Mouse (Mus musculus) cerebellum, adult 2 months (tissue): ENCODE results near the gene Gm28051. TPM values are rescaled to one million over a fixed set of nuclear protein-coding genes. Genes with fewer than 3 reads are reported as not detected.

ENCODE experiments used
- DNase-seq, 2 experiments: peaks; one replicate each; pipeline ENCODE4 v3.0.0; 2021
- H3K27ac ChIP-seq: fragments of 200-500 bp; 2 replicates; pipeline ENCODE4 v1.5.1; 2012; ENCODE audit warnings: low read length, control low read depth, inconsistent platforms; ENCODE audit not compliant: insufficient read depth
- H3K27me3 ChIP-seq: fragments of 200-500 bp; 2 replicates; pipeline ENCODE4 v1.6.1; 2012; ENCODE audit warnings: inconsistent platforms, mild to moderate bottlenecking, low read length, moderate library complexity; ENCODE audit not compliant: control insufficient read depth, insufficient read depth
- H3K4me1 ChIP-seq: fragments of 200-500 bp; 2 replicates; pipeline ENCODE4 v1.6.1; 2011; ENCODE audit warnings: low read length; ENCODE audit not compliant: control insufficient read depth, insufficient read depth
- H3K4me3 ChIP-seq: fragments of 200-500 bp; replicated peaks from 2 replicates; pipeline ENCODE3; 2011; ENCODE audit warnings: mild to moderate bottlenecking, low read depth, low read length, control low read depth; ENCODE audit not compliant: insufficient read depth
- CTCF ChIP-seq: fragments of 200-500 bp; IDR thresholded peaks from 2 replicates; pipeline ENCODE4 v1.5.1; 2011; ENCODE audit warnings: low read depth, mild to moderate bottlenecking, control low read depth, low read length, moderate library complexity, borderline replicate concordance; ENCODE audit not compliant: insufficient read depth
- POLR2A ChIP-seq: fragments of 200-500 bp; IDR thresholded peaks from 2 replicates; pipeline ENCODE4 v1.6.1; 2011; ENCODE audit warnings: low read length, control low read depth, borderline replicate concordance; ENCODE audit not compliant: insufficient read depth
- WGBS: fragments of 180-500 bp; shearing (Covaris S2); methylation state at CpG from one replicate; pipeline ENCODE4 v1.1.7; 2018; 5-methylcytosine and 5-hydroxymethylcytosine counted together
- polyA plus RNA-seq: library from polyadenylated mRNA; depleted of rRNA; stranded (reverse); fragments of >200 nt; gene quantifications from 2 replicates; pipeline ENCODE4 v1.2.3, GENCODE M21; 2012; rRNA removed

Gene Gm28051
- polyA plus RNA-seq, 1 experiment, result not detected

DNA sequence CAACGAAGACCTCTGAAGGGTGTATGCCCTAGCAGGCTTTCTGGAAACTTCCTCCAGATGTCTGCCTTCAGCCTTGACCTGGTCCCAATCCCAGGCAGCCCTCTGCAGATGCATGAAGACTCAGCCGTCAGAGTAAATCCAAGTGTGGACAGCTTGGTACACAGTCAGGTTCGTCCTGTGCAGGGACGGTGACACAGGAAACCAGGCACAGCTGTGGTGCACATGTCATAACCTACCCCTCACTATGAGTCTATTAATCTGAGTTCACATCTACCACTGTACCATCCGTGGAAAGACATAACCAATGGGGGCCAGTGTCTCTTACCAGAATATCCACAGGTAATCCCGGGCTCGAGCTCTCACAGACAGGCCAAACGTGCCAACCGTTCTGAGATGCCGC lies 83.0 kb downstream of the Gm28051 start:
- no peak for TF ChIP-seq CTCF
- Histone ChIP-seq H3K4me3 (no peak overlapping the region), H3K4me1 (peaks cover 57% of the 10 kb centered on the region), H3K27ac (no peak overlapping the region), H3K27me3 (no peaks in the 10 kb centered on the region)
- DNase-seq, result no peak
- WGBS, result 83% methylated on average over 10 of the region's 10 CpGs

DNA sequence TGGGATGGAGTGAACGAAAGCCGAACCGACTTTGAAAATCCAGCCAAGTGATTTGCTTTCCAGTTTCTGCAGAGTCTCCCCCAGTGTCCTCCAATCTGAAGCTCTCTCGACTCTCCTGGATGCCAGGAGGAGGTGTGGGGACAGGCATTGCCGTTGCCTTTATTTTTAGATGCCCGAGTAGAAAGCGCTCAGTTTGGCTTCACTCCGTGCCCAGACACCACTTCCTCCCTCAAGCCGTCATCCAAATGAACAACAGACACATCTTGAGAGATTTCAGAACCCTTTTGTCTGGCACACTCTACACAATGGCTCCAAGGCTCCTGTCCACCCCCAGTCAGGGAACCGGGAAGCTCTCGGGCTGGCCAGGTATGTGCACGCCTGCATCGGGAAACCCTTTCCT lies 83.4 kb downstream of the Gm28051 start:
- TF ChIP-seq POLR2A, result no peak
- TF ChIP-seq CTCF, result no peak
- 30% methylated on average over 13 of the region's 13 CpGs for WGBS
- Histone ChIP-seq H3K27me3 (no peaks in the 10 kb centered on the region), H3K27ac (no peak overlapping the region), H3K4me1 (peaks cover 54% of the 10 kb centered on the region), H3K4me3 (no peak overlapping the region)
- no peak for DNase-seq

DNA sequence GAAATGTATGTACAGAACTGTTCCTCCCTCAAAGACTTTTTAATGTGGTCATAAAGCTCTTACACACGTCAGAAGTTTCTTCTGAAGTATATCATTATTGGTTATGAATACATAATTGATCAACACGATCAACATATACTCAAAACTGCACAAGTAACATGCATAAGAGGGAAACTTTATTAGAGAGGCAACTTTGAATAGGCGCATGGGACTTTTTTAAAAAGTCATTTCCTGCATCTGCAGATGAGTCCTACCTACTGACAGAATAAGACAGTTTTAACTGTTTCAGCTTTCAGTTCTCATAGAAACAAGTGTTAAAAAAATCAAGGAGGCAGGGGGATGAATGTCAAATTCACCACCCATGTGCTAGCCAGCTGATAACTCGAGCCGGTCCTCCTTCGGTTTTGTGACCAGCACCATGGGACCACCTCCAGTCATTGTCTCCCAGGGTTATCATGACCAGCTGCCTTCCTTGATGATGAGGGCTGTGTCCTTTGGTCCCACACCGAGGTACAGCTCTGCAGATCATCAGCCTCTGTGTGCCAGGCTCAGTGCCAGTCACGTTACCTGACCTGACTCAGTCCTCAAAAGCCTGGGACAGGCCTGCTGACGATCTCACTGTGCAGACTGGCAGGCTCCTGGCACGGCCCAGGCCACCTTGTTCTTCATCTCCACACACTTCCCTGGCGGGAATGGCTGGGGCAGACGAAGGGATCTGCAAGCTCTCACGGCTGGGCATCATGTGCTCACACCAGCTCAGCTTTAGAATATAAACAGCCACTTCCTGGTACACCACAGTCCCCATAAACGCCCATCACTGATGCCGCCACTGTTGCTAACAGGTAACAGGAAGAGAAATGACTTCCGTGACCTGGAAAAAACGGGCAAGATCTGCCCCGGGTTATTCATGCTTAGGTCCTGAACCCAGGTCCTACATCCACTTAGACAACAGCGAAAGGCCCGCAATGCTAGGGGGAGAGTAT lies 84.4 kb downstream of the Gm28051 start:
- peak; percentile 67 to 82 for DNase-seq
- Histone ChIP-seq H3K4me1 (peaks cover 47% of the 10 kb centered on the region), H3K27me3 (no peaks in the 10 kb centered on the region), H3K4me3 (no peak overlapping the region), H3K27ac (no peak overlapping the region)
- 56% methylated on average over 20 of the region's 20 CpGs for WGBS
- TF ChIP-seq POLR2A (no peak), CTCF (no peak)

DNA sequence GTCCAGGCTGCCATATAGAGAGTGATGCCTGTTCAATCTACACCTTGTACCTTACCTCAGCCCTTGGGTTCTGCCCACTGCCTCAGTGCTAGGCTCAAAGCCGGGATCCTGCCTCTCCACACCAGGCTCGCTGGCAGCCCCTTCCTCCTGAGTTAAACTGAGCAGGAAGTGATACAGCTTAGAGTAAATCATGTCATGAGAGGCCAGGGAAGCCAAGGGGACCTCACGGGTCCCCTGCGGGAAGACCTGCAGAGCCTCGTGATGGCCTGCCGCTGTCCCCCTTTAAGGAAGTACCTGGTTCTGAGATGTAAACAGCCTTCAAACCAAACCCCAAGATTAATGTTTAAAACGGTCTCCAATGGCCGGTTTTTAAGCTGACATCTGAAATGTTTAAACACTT lies 85.4 kb downstream of the Gm28051 start:
- WGBS, result 90% methylated on average over 8 of the region's 8 CpGs
- Histone ChIP-seq H3K4me3 (no peak overlapping the region), H3K4me1 (peaks cover 46% of the 10 kb centered on the region), H3K27me3 (no peaks in the 10 kb centered on the region), H3K27ac (no peak overlapping the region)
- no peak for DNase-seq
- TF ChIP-seq POLR2A, result no peak
- TF ChIP-seq CTCF, result no peak

DNA sequence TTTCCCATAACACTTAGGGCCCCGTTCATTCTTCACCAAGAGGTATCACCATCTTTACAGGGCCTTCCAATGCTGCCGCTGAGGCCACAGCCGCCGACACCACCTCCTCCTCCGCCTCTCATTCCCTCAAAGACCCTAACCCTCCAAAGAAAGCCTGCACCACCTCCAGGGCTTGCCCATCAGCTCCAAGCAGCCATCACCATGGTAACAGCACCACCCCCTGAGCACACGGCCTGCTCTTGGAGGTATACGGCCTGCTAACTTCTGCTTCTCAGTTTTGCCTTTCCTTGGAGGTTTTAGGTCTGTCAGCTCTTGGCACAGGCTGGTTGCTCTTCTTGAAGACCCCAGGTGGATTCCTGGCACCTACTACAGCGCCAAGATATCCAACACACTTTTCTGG lies 86.7 kb downstream of the Gm28051 start:
- no peak for TF ChIP-seq POLR2A
- TF ChIP-seq CTCF, result no peak
- H3K27ac ChIP-seq, result no peak overlapping the region
- H3K4me3 ChIP-seq, result no peak overlapping the region
- H3K4me1 ChIP-seq, result peaks cover 40% of the 10 kb centered on the region
- no peaks in the 10 kb centered on the region for H3K27me3 ChIP-seq
- DNase-seq, result no peak
- WGBS, result 74% methylated on average over 8 of the region's 8 CpGs

Other genes starting within 250 kb of the Gm28051 start
- 187 and 216 TPM in 2 replicates for gene Chga, start 202.8 kb downstream of the Gm28051 start, polyA plus RNA-seq
- 64.9 and 67.6 TPM in 2 replicates for gene Itpk1, start 52.8 kb downstream of the Gm28051 start, polyA plus RNA-seq
- 11.9 and 13.8 TPM in 2 replicates for gene Moap1, start 14.1 kb downstream of the Gm28051 start, polyA plus RNA-seq
- 3.7 and 3.9 TPM in 2 replicates for gene Tmem251, start 14.0 kb downstream of the Gm28051 start, polyA plus RNA-seq
- 18.9 and 22.5 TPM in 2 replicates for gene Gon7, start within 50 bp of the Gm28051 start, polyA plus RNA-seq
- 24.3 and 25.5 TPM in 2 replicates for gene Ubr7, start 202 bp upstream of the Gm28051 start, polyA plus RNA-seq
- 27.0 and 28.7 TPM in 2 replicates for gene Gm20604, start 907 bp upstream of the Gm28051 start, polyA plus RNA-seq
- 12.8 and 13.8 TPM in 2 replicates for gene Btbd7, start 120.7 kb upstream of the Gm28051 start, polyA plus RNA-seq
- not detected in 2 replicates for gene Cox8c, start 141.6 kb upstream of the Gm28051 start, polyA plus RNA-seq
- 26.1 and 28.2 TPM in 2 replicates for gene Unc79, start 191.1 kb upstream of the Gm28051 start, polyA plus RNA-seq